Mouse (Mus musculus) megakaryocyte, embryonic 14.5 days (primary cell): ENCODE measurements at regions not wholly inside any gene's neighbourhood (a gene's known extent, or its start where the extent isn't known, plus 50 kb on each side); places are given as distances from the start of the nearest gene placed in this dataset.

Experiments used
- H3K27me3 ChIP-seq: replicated peaks from 2 replicates; pipeline ENCODE3; 2012; ENCODE audit warnings: inconsistent platforms
- H3K36me3 ChIP-seq: replicated peaks from 2 replicates; pipeline ENCODE3; 2012; ENCODE audit warnings: low read length, inconsistent platforms, mixed read lengths
- H3K4me1 ChIP-seq: 2 replicates; pipeline ENCODE4 v1.6.1; 2012; ENCODE audit warnings: inconsistent platforms
- H3K4me3 ChIP-seq: replicated peaks from 2 replicates; pipeline ENCODE3; 2012; ENCODE audit warnings: moderate library complexity, mild to moderate bottlenecking, inconsistent platforms
- H3K9me3 ChIP-seq: 2 replicates; pipeline ENCODE4 v1.6.1; 2012; ENCODE audit warnings: inconsistent platforms
- FLI1 ChIP-seq: IDR thresholded peaks from 2 replicates; pipeline ENCODE4 v1.6.1; 2012; ENCODE audit warnings: low read length, inconsistent platforms, mixed read lengths
- GATA1 ChIP-seq: IDR thresholded peaks from 3 replicates; pipeline ENCODE4 v1.6.1; 2012; ENCODE audit warnings: mixed read lengths, low read length, inconsistent platforms, borderline replicate concordance

- Histone ChIP-seq H3K27me3 (peaks cover 4% of the 10 kb centered on the region), H3K9me3 (peaks cover 15% of the 10 kb centered on the region), H3K4me3 (no peak overlapping the region), H3K36me3 (no peaks in the 10 kb centered on the region), H3K4me1 (no peaks in the 10 kb centered on the region)
- TF ChIP-seq FLI1 (no peak), GATA1 (no peak)
These were observed 472.6 kb upstream of the Zmiz1 start for GRCm38 (mm10) chr14:24986404-24986803.

DNA sequence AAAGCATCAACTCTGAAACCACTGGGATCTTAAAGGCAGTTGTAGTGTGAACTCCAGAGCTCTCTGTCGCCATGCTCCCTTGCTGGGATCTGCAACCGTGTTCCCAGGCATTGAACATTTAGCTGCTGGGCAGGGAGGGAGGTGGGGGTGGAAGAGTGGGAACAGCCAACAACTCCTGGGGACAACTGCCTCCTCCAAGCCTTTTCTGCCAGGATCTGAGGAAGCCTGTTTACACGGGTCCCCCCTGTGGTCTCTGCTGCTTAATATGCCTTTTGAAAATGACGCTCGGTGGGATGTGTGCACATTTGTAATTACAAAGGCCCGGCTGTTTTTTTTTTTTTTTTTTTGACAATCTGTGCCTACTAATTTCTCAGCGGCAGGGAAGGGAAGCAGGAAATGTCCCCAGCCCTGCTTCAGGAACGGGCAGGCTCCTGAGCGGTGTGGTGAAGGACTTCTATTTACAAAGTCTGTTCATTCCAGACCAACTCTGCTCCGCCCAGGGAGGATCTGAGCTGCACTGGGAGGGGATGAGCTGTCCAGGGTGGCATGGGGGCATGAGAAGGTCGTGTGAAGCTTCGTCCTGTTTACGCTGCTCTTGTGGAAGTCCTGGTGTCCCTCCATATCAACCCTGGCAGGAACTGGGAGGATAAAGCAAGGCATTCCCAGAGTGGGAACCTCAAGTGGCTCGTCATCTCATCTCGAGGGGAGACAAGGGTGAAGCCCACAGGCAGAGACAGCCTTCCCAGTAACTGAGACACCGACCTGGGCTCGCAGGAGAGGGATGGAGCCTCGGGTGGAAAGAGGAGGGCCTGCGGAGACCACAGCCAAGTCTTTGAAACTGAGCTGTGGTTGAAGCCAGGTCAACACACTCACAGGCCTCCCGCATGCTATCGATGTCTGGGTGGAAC lies 465.0 kb upstream of the Zmiz1 start:
- Histone ChIP-seq H3K9me3 (peaks cover 35% of the 10 kb centered on the region), H3K27me3 (peaks cover 8% of the 10 kb centered on the region), H3K36me3 (no peaks in the 10 kb centered on the region), H3K4me3 (no peak overlapping the region), H3K4me1 (no peaks in the 10 kb centered on the region)
- TF ChIP-seq FLI1 (no peak), GATA1 (no peak)

DNA sequence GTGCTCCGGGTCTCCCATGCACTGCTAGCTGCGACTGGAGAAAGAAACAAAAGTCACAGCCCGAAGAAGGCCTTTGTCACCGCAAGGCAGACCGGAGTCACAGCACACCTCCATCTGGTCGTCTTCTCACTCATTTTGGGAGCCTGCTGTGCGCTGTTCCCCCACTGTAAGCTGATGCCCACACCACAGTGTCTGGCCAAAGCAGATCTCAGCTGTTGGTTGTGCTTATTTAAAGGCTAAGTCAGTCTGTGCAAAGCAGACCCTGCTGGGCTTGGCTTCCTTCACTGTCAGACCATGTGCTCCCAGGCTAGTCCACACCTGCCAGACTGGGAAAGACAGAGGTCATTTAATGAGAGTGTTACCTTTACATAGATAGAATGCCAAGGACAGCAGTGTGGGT lies 463.8 kb upstream of the Zmiz1 start:
- TF ChIP-seq FLI1 (no peak), GATA1 (no peak)
- H3K4me1 ChIP-seq, result no peaks in the 10 kb centered on the region
- peaks cover 11% of the 10 kb centered on the region for H3K27me3 ChIP-seq
- peaks cover 33% of the 10 kb centered on the region for H3K9me3 ChIP-seq
- no peak overlapping the region for H3K4me3 ChIP-seq
- no peaks in the 10 kb centered on the region for H3K36me3 ChIP-seq

- Histone ChIP-seq H3K9me3 (peaks cover 12% of the 10 kb centered on the region), H3K36me3 (no peaks in the 10 kb centered on the region), H3K4me3 (no peak overlapping the region), H3K4me1 (no peaks in the 10 kb centered on the region), H3K27me3 (peaks cover 13% of the 10 kb centered on the region)
- TF ChIP-seq GATA1 (no peak), FLI1 (no peak)
These were observed 461.0 kb upstream of the Zmiz1 start for GRCm38 (mm10) chr14:24997786-24998509.

DNA sequence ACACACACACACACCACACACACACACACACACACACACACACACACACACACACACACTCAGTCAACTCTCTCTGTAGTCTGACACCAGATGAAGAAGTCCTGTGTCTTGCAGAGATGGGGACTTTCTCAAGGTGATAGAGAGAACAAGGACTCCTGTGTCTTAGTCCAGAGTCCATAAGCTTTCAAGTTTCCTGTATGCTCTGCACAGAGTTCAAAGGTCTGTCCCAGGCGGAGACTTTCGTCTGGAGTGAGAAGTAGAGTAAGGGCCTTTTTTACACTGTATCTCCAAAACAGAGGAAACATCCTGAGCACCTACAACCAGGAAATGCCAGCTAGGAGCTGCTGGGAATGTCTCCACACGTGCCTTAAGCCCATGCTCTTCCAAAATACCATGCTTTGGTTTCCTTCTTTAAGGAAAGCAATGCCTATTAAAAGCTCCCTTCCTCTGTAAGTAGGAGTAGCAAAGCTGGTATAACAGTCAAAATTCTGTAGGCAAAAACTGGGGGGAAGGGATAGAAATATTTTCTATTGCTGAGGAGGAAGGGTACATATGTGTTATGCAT lies 459.9 kb upstream of the Zmiz1 start:
- Histone ChIP-seq H3K27me3 (peaks cover 12% of the 10 kb centered on the region), H3K36me3 (no peaks in the 10 kb centered on the region), H3K4me3 (no peak overlapping the region), H3K4me1 (no peaks in the 10 kb centered on the region), H3K9me3 (peaks cover 4% of the 10 kb centered on the region; the same call in 1 of the 2 replicates)
- no peak for TF ChIP-seq FLI1
- no peak for TF ChIP-seq GATA1

GRCm38 (mm10) chr14:25005241-25005946 lies 453.6 kb upstream of the Zmiz1 start:
- H3K36me3 ChIP-seq, result no peaks in the 10 kb centered on the region
- no peak for TF ChIP-seq FLI1
- no peak for TF ChIP-seq GATA1

DNA sequence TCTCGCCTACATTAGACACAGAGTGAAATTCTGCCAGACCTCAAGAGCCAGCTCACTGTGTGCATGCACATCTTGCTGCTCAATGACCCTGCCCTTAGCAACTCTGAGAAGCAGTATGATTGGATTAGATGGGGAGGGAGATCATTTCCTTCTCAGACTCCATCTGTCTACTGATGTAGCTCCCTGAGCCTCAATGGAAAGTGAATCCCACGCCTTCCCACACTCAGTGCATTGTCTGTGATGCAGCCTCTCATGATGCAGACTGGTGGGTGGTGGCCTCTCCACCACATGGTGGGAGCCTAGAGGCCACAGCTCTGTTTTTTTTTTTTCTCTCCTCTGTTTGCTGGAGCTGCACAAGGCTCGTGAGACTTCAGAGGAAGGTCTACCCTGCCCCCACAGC lies 447.1 kb upstream of the Zmiz1 start:
- peaks cover 4% of the 10 kb centered on the region for H3K27me3 ChIP-seq
- no peaks in the 10 kb centered on the region for H3K9me3 ChIP-seq
- no peaks in the 10 kb centered on the region for H3K36me3 ChIP-seq
- H3K4me1 ChIP-seq, result no peaks in the 10 kb centered on the region
- no peak overlapping the region for H3K4me3 ChIP-seq
- TF ChIP-seq FLI1, result no peak
- TF ChIP-seq GATA1, result no peak

More at GRCm38 (mm10) chr14:25005241-25005946, 453.6 kb upstream of the Zmiz1 start:
- peaks cover 4% of the 10 kb centered on the region for H3K27me3 ChIP-seq
- no peak overlapping the region for H3K4me3 ChIP-seq
- no peaks in the 10 kb centered on the region for H3K4me1 ChIP-seq
- no peaks in the 10 kb centered on the region for H3K9me3 ChIP-seq

GRCm38 (mm10) chr14:25015288-25016238 lies 443.4 kb upstream of the Zmiz1 start:
- TF ChIP-seq FLI1 (no peak), GATA1 (no peak)
- Histone ChIP-seq H3K36me3 (no peaks in the 10 kb centered on the region), H3K9me3 (no peaks in the 10 kb centered on the region), H3K27me3 (peaks cover 4% of the 10 kb centered on the region), H3K4me1 (no peaks in the 10 kb centered on the region), H3K4me3 (no peak overlapping the region)
